Mouse (Mus musculus): ENCODE measurements around the gene Olfr690. TPM values are rescaled to one million over a fixed set of nuclear protein-coding genes. Genes with fewer than 3 reads are reported as not detected.

Gene Olfr690
- polyA plus RNA-seq, 1 experiment from 2014 or later, result not detected

Other genes with a start within 250 kb of the Olfr690 start
- not detected in 2 replicates for gene Olfr680-ps1, start 241.3 kb downstream of the Olfr690 start, polyA plus RNA-seq (2014; fragmentation: Nextera tagmentation; extraction: Ambion mirVana)
- gene Olfr681, start 217.3 kb downstream of the Olfr690 start, polyA plus RNA-seq (2014; fragmentation: Nextera tagmentation; extraction: Ambion mirVana), result not detected in 2 replicates
- not detected in 2 replicates for gene Olfr683, start 187.1 kb downstream of the Olfr690 start, polyA plus RNA-seq (2014; fragmentation: Nextera tagmentation; extraction: Ambion mirVana)
- not detected in 2 replicates for gene Olfr684, start 170.5 kb downstream of the Olfr690 start, polyA plus RNA-seq (2014; fragmentation: Nextera tagmentation; extraction: Ambion mirVana)
- gene Olfr685, start 148.1 kb downstream of the Olfr690 start, polyA plus RNA-seq (2014; fragmentation: Nextera tagmentation; extraction: Ambion mirVana), result not detected in 2 replicates
- not detected in 2 replicates for gene Olfr686, start 126.6 kb downstream of the Olfr690 start, polyA plus RNA-seq (2014; fragmentation: Nextera tagmentation; extraction: Ambion mirVana)
- gene Olfr688, start 46.0 kb downstream of the Olfr690 start, polyA plus RNA-seq (2014; fragmentation: Nextera tagmentation; extraction: Ambion mirVana), result not detected in 2 replicates
- not detected in 2 replicates for gene Olfr689, start 22.9 kb downstream of the Olfr690 start, polyA plus RNA-seq (2014; fragmentation: Nextera tagmentation; extraction: Ambion mirVana)
- not detected in 2 replicates for gene Olfr691, start 8.2 kb upstream of the Olfr690 start, polyA plus RNA-seq (2014; fragmentation: Nextera tagmentation; extraction: Ambion mirVana)
- gene Olfr692, start 34.1 kb upstream of the Olfr690 start, polyA plus RNA-seq (2014; fragmentation: Nextera tagmentation; extraction: Ambion mirVana), result not detected in 2 replicates
- gene Gm5901, start 40.9 kb upstream of the Olfr690 start, polyA plus RNA-seq (2014; fragmentation: Nextera tagmentation; extraction: Ambion mirVana), result not detected in 2 replicates
- 36.6 and 37.3 TPM in 2 replicates for gene Fam160a2, start 66.0 kb upstream of the Olfr690 start, polyA plus RNA-seq (2014; fragmentation: Nextera tagmentation; extraction: Ambion mirVana)
- not detected in 2 replicates for gene Cnga4, start 70.5 kb upstream of the Olfr690 start, polyA plus RNA-seq (2014; fragmentation: Nextera tagmentation; extraction: Ambion mirVana)
- not detected in 2 replicates for gene Cckbr, start 91.6 kb upstream of the Olfr690 start, polyA plus RNA-seq (2014; fragmentation: Nextera tagmentation; extraction: Ambion mirVana)
- 21.0 and 21.1 TPM in 2 replicates for gene Cavin3, start 148.2 kb upstream of the Olfr690 start, polyA plus RNA-seq (2014; fragmentation: Nextera tagmentation; extraction: Ambion mirVana)
- gene Smpd1, start 220.3 kb upstream of the Olfr690 start, polyA plus RNA-seq (2014; fragmentation: Nextera tagmentation; extraction: Ambion mirVana), result 31.6 and 32.6 TPM in 2 replicates
- gene Apbb1, start 247.5 kb upstream of the Olfr690 start, polyA plus RNA-seq (2014; fragmentation: Nextera tagmentation; extraction: Ambion mirVana), result 54.5 and 60.1 TPM in 2 replicates